Mouse (Mus musculus) limb, embryonic 12.5 days (tissue): ENCODE measurements around the gene Ccdc6. TPM values are rescaled to one million over a fixed set of nuclear protein-coding genes. Genes with fewer than 3 reads are reported as not detected.

Source experiments
- ATAC-seq: fragments of 200-750 bp; cut with Nextera tagmentation; 2 replicates; pipeline ENCODE4 v1.8.0; 2017; ENCODE audit warnings: low read depth, moderate TSS enrichment; ENCODE audit not compliant: insufficient number of reproducible peaks, insufficient read depth, low FRiP score, low TSS enrichment
- H3K27ac ChIP-seq: fragments of 300-500 bp; sonication (generic); 2 replicates; pipeline ENCODE4 v1.5.1; 2016; ENCODE audit warnings: mild to moderate bottlenecking, moderate library complexity
- H3K27me3 ChIP-seq: fragments of 300-500 bp; sonication (generic); 2 replicates; pipeline ENCODE4 v1.6.1; 2016; ENCODE audit warnings: mild to moderate bottlenecking, moderate library complexity
- H3K36me3 ChIP-seq: fragments of 300-500 bp; sonication (generic); 2 replicates; pipeline ENCODE4 v1.6.1; 2016; ENCODE audit warnings: mild to moderate bottlenecking, moderate library complexity
- H3K4me1 ChIP-seq: fragments of 300-500 bp; sonication (generic); replicated peaks from 2 replicates; pipeline ENCODE4 v1.6.1; 2016
- H3K4me2 ChIP-seq: fragments of 300-500 bp; sonication (generic); 2 replicates; pipeline ENCODE4 v1.6.1; 2016; ENCODE audit warnings: mild to moderate bottlenecking, moderate library complexity
- H3K4me3 ChIP-seq: fragments of 300-500 bp; sonication (generic); replicated peaks from 2 replicates; pipeline ENCODE4 v1.5.1; 2016; ENCODE audit warnings: mild to moderate bottlenecking
- H3K9ac ChIP-seq: fragments of 300-500 bp; sonication (generic); replicated peaks from 2 replicates; pipeline ENCODE4 v1.6.1; 2016; ENCODE audit warnings: mild to moderate bottlenecking, moderate library complexity
- H3K9me3 ChIP-seq: fragments of 300-500 bp; sonication (generic); 2 replicates; pipeline ENCODE4 v1.6.1; 2016; ENCODE audit warnings: mild to moderate bottlenecking, moderate library complexity
- WGBS: fragments of 180-500 bp; shearing (Covaris S2); methylation state at CpG from one replicate; pipeline ENCODE4 v1.1.7; 2016; 5-methylcytosine and 5-hydroxymethylcytosine counted together
- polyA plus RNA-seq: library from polyadenylated mRNA; unstranded; fragments of >200 nt; fragmentation: Nextera tagmentation; extraction: Ambion mirVana; gene quantifications from 2 replicates; pipeline ENCODE4 v1.2.1, GENCODE M21; 2016

Gene Ccdc6
- polyA plus RNA-seq, 1 experiment from 2014 or later = 14.3 TPM

- no peaks in the 10 kb centered on the region for H3K27me3 ChIP-seq
- H3K4me3 ChIP-seq = no peak overlapping the region
- peaks cover 58% of the 10 kb centered on the region for H3K36me3 ChIP-seq
- 73% methylated on average over 13 of the region's 13 CpGs for WGBS
- ATAC-seq = no peak
- H3K9ac ChIP-seq = no peak overlapping the region
- peaks cover 4% of the 10 kb centered on the region; the same call in 1 of the 2 replicates for H3K4me1 ChIP-seq
- no peak overlapping the region for H3K27ac ChIP-seq
- H3K9me3 ChIP-seq = no peaks in the 10 kb centered on the region
- H3K4me2 ChIP-seq = no peak overlapping the region
Measured at GRCm38 (mm10) chr10:70168396-70168795, 71.5 kb downstream of the Ccdc6 start.

- 92% methylated on average over 18 of the region's 18 CpGs for WGBS
- Histone ChIP-seq H3K4me1 (no peaks in the 10 kb centered on the region; the same call in 1 of the 2 replicates), H3K4me2 (no peak overlapping the region), H3K4me3 (no peak overlapping the region), H3K27me3 (no peaks in the 10 kb centered on the region), H3K27ac (no peak overlapping the region), H3K9ac (no peak overlapping the region), H3K9me3 (no peaks in the 10 kb centered on the region), H3K36me3 (peaks cover 60% of the 10 kb centered on the region)
- no peak for ATAC-seq
Measured at GRCm38 (mm10) chr10:70169044-70169443, 72.1 kb downstream of the Ccdc6 start.

- no peak overlapping the region for H3K9ac ChIP-seq
- H3K27me3 ChIP-seq = no peaks in the 10 kb centered on the region
- H3K4me2 ChIP-seq = no peak overlapping the region
- H3K27ac ChIP-seq = no peak overlapping the region
- peaks cover 81% of the 10 kb centered on the region for H3K36me3 ChIP-seq
- peaks cover 4% of the 10 kb centered on the region; the same call in 1 of the 2 replicates for H3K4me1 ChIP-seq
- H3K4me3 ChIP-seq = no peak overlapping the region
- 57% methylated on average over 3 of the region's 3 CpGs for WGBS
- ATAC-seq = no peak
- no peaks in the 10 kb centered on the region for H3K9me3 ChIP-seq
Measured at GRCm38 (mm10) chr10:70173314-70173713, 76.4 kb downstream of the Ccdc6 start.

- Histone ChIP-seq H3K4me1 (peaks cover 4% of the 10 kb centered on the region; the same call in 1 of the 2 replicates), H3K27ac (no peak overlapping the region), H3K4me3 (no peak overlapping the region), H3K4me2 (no peak overlapping the region), H3K36me3 (peaks cover 76% of the 10 kb centered on the region), H3K9ac (no peak overlapping the region), H3K27me3 (no peaks in the 10 kb centered on the region), H3K9me3 (no peaks in the 10 kb centered on the region)
- WGBS = 72% methylated on average over 16 of the region's 16 CpGs
- ATAC-seq = no peak
Measured at GRCm38 (mm10) chr10:70174494-70175190, 77.7 kb downstream of the Ccdc6 start.

GRCm38 (mm10) chr10:70180727-70181126 lies 83.8 kb downstream of the Ccdc6 start:
- no peaks in the 10 kb centered on the region for H3K27me3 ChIP-seq
- no peak for ATAC-seq
- 81% methylated on average over 9 of the region's 9 CpGs for WGBS
- H3K9me3 ChIP-seq = no peaks in the 10 kb centered on the region
- H3K36me3 ChIP-seq = peaks cover 68% of the 10 kb centered on the region
- H3K9ac ChIP-seq = no peak overlapping the region
- H3K4me3 ChIP-seq = no peak overlapping the region
- H3K4me2 ChIP-seq = no peak overlapping the region
- H3K27ac ChIP-seq = no peak overlapping the region
- peaks cover 10% of the 10 kb centered on the region for H3K4me1 ChIP-seq

- no peak for ATAC-seq
- no peak overlapping the region for H3K4me2 ChIP-seq
- peaks cover 10% of the 10 kb centered on the region for H3K4me1 ChIP-seq
- H3K27ac ChIP-seq = no peak overlapping the region
- no peak overlapping the region for H3K4me3 ChIP-seq
- H3K36me3 ChIP-seq = peaks cover 62% of the 10 kb centered on the region
- no peak overlapping the region for H3K9ac ChIP-seq
- no peaks in the 10 kb centered on the region for H3K27me3 ChIP-seq
- H3K9me3 ChIP-seq = no peaks in the 10 kb centered on the region
- 88% methylated on average over 11 of the region's 11 CpGs for WGBS
Measured at GRCm38 (mm10) chr10:70181279-70181972, 84.5 kb downstream of the Ccdc6 start.

GRCm38 (mm10) chr10:70183210-70184080 lies 86.5 kb downstream of the Ccdc6 start:
- Histone ChIP-seq H3K9me3 (no peaks in the 10 kb centered on the region), H3K36me3 (peaks cover 62% of the 10 kb centered on the region)

GRCm38 (mm10) chr10:70186136-70186535 lies 89.2 kb downstream of the Ccdc6 start:
- ATAC-seq = no peak

More at GRCm38 (mm10) chr10:70183210-70184080, 86.5 kb downstream of the Ccdc6 start:
- 72% methylated on average over 15 of the region's 15 CpGs for WGBS
- H3K4me2 ChIP-seq = no peak overlapping the region
- peaks cover 10% of the 10 kb centered on the region for H3K4me1 ChIP-seq
- H3K9ac ChIP-seq = no peak overlapping the region
- ATAC-seq = no peak
- no peak overlapping the region for H3K4me3 ChIP-seq
- no peaks in the 10 kb centered on the region for H3K27me3 ChIP-seq
- no peak overlapping the region for H3K27ac ChIP-seq

GRCm38 (mm10) chr10:70186586-70186985 lies 89.7 kb downstream of the Ccdc6 start:
- no peak overlapping the region for H3K9ac ChIP-seq
- H3K4me1 ChIP-seq = peaks cover 10% of the 10 kb centered on the region
- no peaks in the 10 kb centered on the region for H3K9me3 ChIP-seq
- peaks cover 70% of the 10 kb centered on the region for H3K36me3 ChIP-seq
- no peak overlapping the region for H3K4me2 ChIP-seq
- 94% methylated on average over 7 of the region's 7 CpGs for WGBS
- ATAC-seq = no peak
- H3K27ac ChIP-seq = no peak overlapping the region
- H3K27me3 ChIP-seq = no peaks in the 10 kb centered on the region
- no peak overlapping the region for H3K4me3 ChIP-seq

More at GRCm38 (mm10) chr10:70186136-70186535, 89.2 kb downstream of the Ccdc6 start:
- H3K4me3 ChIP-seq = no peak overlapping the region
- no peaks in the 10 kb centered on the region for H3K9me3 ChIP-seq
- no peak overlapping the region for H3K4me2 ChIP-seq
- peaks cover 10% of the 10 kb centered on the region for H3K4me1 ChIP-seq
- H3K27me3 ChIP-seq = no peaks in the 10 kb centered on the region
- H3K9ac ChIP-seq = no peak overlapping the region
- 81% methylated on average over 9 of the region's 9 CpGs for WGBS
- no peak overlapping the region for H3K27ac ChIP-seq
- peaks cover 70% of the 10 kb centered on the region for H3K36me3 ChIP-seq

GRCm38 (mm10) chr10:70189864-70190263 lies 92.9 kb downstream of the Ccdc6 start:
- Histone ChIP-seq H3K27me3 (no peaks in the 10 kb centered on the region), H3K4me1 (no peaks in the 10 kb centered on the region), H3K4me2 (no peak overlapping the region), H3K27ac (no peak overlapping the region), H3K9me3 (no peaks in the 10 kb centered on the region), H3K9ac (no peak overlapping the region), H3K36me3 (peaks cover 75% of the 10 kb centered on the region), H3K4me3 (no peak overlapping the region)
- no peak for ATAC-seq
- 84% methylated on average over 13 of the region's 13 CpGs for WGBS

- Histone ChIP-seq H3K9me3 (no peaks in the 10 kb centered on the region), H3K4me1 (peaks cover 7% of the 10 kb centered on the region), H3K4me3 (no peak overlapping the region), H3K27ac (no peak overlapping the region), H3K27me3 (no peaks in the 10 kb centered on the region), H3K9ac (no peak overlapping the region), H3K4me2 (no peak overlapping the region), H3K36me3 (peaks cover 47% of the 10 kb centered on the region)
- no peak for ATAC-seq
- 53% methylated on average over 9 of the region's 9 CpGs for WGBS
Measured at GRCm38 (mm10) chr10:70194283-70194682, 97.4 kb downstream of the Ccdc6 start.
